Mouse (Mus musculus) midbrain, embryonic 14.5 days (tissue): Measurements from ENCODE around the gene Megf11. TPM values are rescaled to one million over a fixed set of nuclear protein-coding genes. Genes with fewer than 3 reads are reported as not detected.

Experiments used
- ATAC-seq: fragments of 200-750 bp; cut with Nextera tagmentation; 2 replicates; pipeline ENCODE4 v1.8.0; 2017; ENCODE audit warnings: moderate number of reproducible peaks, moderate library complexity; ENCODE audit not compliant: low FRiP score, low TSS enrichment
- DNase-seq: peaks from one replicate; pipeline ENCODE4 v3.0.0-alpha.2; 2015
- H3K27ac ChIP-seq: fragments of 300-500 bp; sonication (generic); replicated peaks from 2 replicates; pipeline ENCODE4 v1.5.1; 2014; ENCODE audit warnings: mild to moderate bottlenecking, low read depth, low read length, moderate library complexity
- H3K27me3 ChIP-seq: fragments of 300-500 bp; sonication (generic); 2 replicates; pipeline ENCODE4 v1.6.1; 2014; ENCODE audit warnings: low read length, control low read depth, mixed read lengths; ENCODE audit not compliant: control insufficient read depth, insufficient read depth
- H3K36me3 ChIP-seq: fragments of 300-500 bp; sonication (generic); 2 replicates; pipeline ENCODE4 v1.6.1; 2014; ENCODE audit warnings: low read length, control low read depth; ENCODE audit not compliant: control insufficient read depth, insufficient read depth
- H3K4me1 ChIP-seq: fragments of 300-500 bp; sonication (generic); 2 replicates; pipeline ENCODE4 v1.6.1; 2014; ENCODE audit warnings: mild to moderate bottlenecking, antibody characterized with exemption, low read length, control low read depth; ENCODE audit not compliant: control insufficient read depth, insufficient read depth
- H3K4me2 ChIP-seq: fragments of 300-500 bp; sonication (generic); 2 replicates; pipeline ENCODE4 v1.6.1; 2014; ENCODE audit warnings: mild to moderate bottlenecking, low read length, moderate library complexity
- H3K4me3 ChIP-seq: fragments of 300-500 bp; sonication (generic); replicated peaks from 2 replicates; pipeline ENCODE4 v1.5.1; 2014; ENCODE audit warnings: low read depth, low read length
- H3K9ac ChIP-seq: fragments of 300-500 bp; sonication (generic); replicated peaks from 2 replicates; pipeline ENCODE4 v1.6.1; 2014; ENCODE audit warnings: mild to moderate bottlenecking, low read length, moderate library complexity
- H3K9me3 ChIP-seq: fragments of 300-500 bp; sonication (generic); 2 replicates; pipeline ENCODE4 v1.6.1; 2016; ENCODE audit warnings: low read length, control low read depth, mixed read lengths; ENCODE audit not compliant: control insufficient read depth
- WGBS: fragments of 180-500 bp; shearing (Covaris S2); extraction: QIAGEN DNeasy Blood & Tissue Kit; methylation state at CpG from one replicate; pipeline ENCODE4 v1.1.7; 2014; 5-methylcytosine and 5-hydroxymethylcytosine counted together
- polyA plus RNA-seq: library from polyadenylated mRNA; unstranded; fragments of >200 nt; fragmentation: Nextera tagmentation; extraction: Ambion mirVana; gene quantifications from 2 replicates; pipeline ENCODE4 v1.2.1, GENCODE M21; 2014

Megf11 gene
- polyA plus RNA-seq, 1 experiment from 2014 or later = 18.6 TPM

DNA sequence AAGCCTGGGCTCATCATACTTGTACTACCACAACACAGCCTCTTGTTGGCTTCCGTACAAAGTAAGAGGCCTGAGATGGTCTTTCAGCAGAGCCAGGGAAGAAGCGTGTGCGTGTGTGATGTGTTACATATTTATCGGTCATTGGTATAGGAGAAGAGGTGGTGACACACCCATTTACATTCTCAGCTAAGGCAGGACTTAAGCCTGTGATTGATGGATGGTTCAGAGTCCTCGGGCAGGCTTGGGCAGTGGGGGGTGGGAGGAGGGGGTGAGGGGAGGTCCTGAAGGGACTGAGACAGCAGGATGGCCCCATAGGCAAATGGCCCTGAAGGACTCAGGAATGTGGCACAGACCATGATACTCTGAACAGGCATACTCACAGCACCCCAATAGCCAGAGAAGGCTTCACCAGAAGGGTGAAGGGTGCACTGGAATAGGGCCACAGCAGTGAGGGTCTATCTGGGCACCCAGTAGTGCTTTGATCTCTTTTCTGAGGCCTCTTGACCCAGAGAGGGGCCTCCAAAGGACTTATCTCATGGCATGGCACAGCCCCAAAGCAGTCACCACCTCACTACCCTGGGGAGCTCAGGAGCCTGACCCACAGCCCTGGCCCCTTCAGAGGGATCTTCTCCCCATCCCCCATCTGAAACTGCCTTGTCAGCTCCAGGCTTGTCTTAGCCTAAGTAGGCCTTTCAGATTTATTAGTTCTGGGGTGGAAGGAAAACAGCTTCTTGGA is 190.9 kb downstream of the Megf11 start:
- no peak overlapping the region for H3K4me3 ChIP-seq
- H3K36me3 ChIP-seq = no peaks in the 10 kb centered on the region
- no peak for DNase-seq
- H3K27ac ChIP-seq = no peak overlapping the region
- H3K9me3 ChIP-seq = no peaks in the 10 kb centered on the region
- no peak overlapping the region for H3K9ac ChIP-seq
- ATAC-seq = no peak
- peaks cover 9% of the 10 kb centered on the region; the same call in 1 of the 2 replicates for H3K4me1 ChIP-seq
- 72% methylated on average over 5 of the region's 5 CpGs for WGBS
- no peaks in the 10 kb centered on the region for H3K27me3 ChIP-seq
- H3K4me2 ChIP-seq = no peak overlapping the region

DNA sequence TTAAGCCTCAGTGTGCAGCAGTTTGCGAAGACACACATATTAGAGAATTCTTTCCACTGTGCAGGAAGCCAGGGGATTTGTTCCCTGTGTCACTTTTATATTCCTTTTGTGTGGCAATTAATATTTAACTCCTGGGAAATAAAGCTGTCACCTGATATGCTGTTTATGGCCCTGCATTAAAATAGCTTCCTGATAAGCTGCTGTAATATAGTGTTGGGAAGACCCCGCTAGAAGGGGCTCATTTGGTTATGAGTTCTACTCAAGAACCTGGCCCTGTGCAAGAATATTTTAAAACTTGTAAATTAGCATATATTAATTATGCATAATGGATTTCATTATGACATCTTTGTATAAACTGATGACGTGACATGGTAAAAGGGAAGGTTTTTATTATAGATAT is 191.7 kb downstream of the Megf11 start:
- no peak overlapping the region for H3K4me3 ChIP-seq
- peaks cover 9% of the 10 kb centered on the region; the same call in 1 of the 2 replicates for H3K4me1 ChIP-seq
- H3K27me3 ChIP-seq = no peaks in the 10 kb centered on the region
- no peaks in the 10 kb centered on the region for H3K36me3 ChIP-seq
- no peak for ATAC-seq
- no peak for DNase-seq
- no peak overlapping the region for H3K9ac ChIP-seq
- WGBS = 67% methylated on average over 3 of the region's 3 CpGs
- H3K4me2 ChIP-seq = no peak overlapping the region
- no peak overlapping the region for H3K27ac ChIP-seq
- no peaks in the 10 kb centered on the region for H3K9me3 ChIP-seq

DNA sequence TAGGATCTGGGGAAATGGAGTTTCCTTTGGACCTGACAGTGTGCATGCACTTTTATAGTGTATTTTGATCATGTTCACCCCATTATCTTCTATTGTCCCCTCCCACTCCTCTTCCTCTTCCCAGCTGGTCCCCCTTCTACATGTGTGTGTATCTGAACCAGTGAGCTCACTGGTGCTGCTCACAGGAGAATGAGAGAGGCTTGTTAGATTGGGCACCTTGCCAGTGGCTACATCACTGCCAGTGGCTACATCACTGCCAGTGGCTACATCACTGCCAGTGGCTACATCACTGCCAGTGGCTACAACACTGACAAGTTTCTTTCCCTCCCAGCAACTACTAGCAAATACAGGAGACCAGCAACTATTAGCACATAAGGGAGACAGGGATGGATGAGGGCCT is 192.6 kb downstream of the Megf11 start:
- H3K27ac ChIP-seq = no peak overlapping the region
- no peaks in the 10 kb centered on the region for H3K36me3 ChIP-seq
- no peak for ATAC-seq
- no peak overlapping the region for H3K9ac ChIP-seq
- peaks cover 9% of the 10 kb centered on the region; the same call in 1 of the 2 replicates for H3K4me1 ChIP-seq
- no peak overlapping the region for H3K4me3 ChIP-seq
- no peak for DNase-seq
- no peaks in the 10 kb centered on the region for H3K9me3 ChIP-seq
- no peaks in the 10 kb centered on the region for H3K27me3 ChIP-seq
- no peak overlapping the region for H3K4me2 ChIP-seq

DNA sequence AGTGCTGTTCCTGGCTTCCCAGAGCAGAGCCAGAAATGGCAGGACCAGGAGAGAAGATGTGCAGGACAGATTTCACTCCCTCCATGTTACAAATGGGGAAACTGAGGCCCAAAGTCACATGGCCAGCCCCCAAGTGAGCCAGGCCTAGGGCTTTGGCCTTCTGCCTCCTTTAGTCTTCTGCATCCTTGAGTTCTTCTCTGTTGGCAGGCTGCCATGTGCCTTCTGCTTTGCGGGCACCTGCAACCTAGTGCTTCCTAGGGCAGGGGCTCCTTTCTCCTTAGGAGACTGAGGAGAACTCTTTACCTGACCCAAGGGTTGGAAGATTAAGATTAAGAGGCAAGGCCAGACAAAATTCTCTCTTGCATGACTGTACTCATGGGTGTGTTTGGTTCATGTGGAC is 193.9 kb downstream of the Megf11 start:
- Histone ChIP-seq H3K4me2 (no peak overlapping the region), H3K27me3 (no peaks in the 10 kb centered on the region), H3K4me1 (peaks cover 9% of the 10 kb centered on the region; the same call in 1 of the 2 replicates), H3K9me3 (no peaks in the 10 kb centered on the region), H3K4me3 (no peak overlapping the region), H3K9ac (no peak overlapping the region), H3K27ac (no peak overlapping the region), H3K36me3 (no peaks in the 10 kb centered on the region)
- WGBS = 95% methylated on average over 1 of the region's 1 CpGs
- no peak for ATAC-seq
- no peak for DNase-seq

DNA sequence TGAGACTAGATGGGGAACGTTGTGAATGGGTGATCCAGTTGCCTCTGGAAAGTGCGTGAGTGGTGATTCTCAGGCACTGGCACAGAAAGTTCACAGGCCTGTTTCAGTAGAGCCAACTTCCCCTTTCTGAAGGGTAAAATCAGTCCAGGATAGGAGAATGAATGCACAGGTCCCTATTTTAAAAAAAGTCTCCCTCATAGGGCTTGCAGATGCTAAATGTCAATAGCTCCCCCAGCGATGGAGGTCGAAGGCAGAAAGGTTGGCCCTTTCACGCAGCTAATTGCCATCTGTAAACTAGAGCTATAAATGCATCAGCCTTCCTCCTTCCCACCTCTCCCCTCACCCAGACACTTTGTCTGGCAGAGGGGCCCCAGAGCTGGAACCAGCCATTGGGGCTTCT is 200.9 kb downstream of the Megf11 start:
- Histone ChIP-seq H3K4me1 (peaks cover 6% of the 10 kb centered on the region; the same call in 1 of the 2 replicates), H3K27ac (no peak overlapping the region), H3K9me3 (no peaks in the 10 kb centered on the region), H3K4me3 (no peak overlapping the region), H3K9ac (no peak overlapping the region), H3K4me2 (no peak overlapping the region), H3K27me3 (no peaks in the 10 kb centered on the region), H3K36me3 (no peaks in the 10 kb centered on the region)
- no peak for ATAC-seq
- 85% methylated on average over 5 of the region's 5 CpGs for WGBS
- no peak for DNase-seq

DNA sequence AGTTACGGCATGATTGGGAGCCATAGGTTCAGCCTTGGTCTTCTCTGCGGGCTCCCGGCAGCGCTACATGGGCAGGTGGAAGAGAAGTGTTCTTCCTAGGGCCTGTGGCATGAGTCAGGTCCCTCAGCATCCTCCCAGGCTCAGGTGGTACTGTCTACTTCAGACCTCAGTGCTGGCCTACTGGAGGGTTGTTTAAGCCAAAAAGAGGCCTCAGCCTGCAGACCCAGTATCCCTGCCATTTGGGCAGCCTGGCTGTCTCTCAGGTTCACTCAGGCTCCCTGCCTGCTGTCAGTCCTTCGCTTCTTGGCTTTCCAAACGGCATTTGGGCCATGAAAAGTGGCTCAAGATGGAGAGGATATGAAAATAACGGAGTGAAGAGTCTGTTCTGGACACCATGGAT is 202.6 kb downstream of the Megf11 start:
- no peak for ATAC-seq
- H3K27me3 ChIP-seq = no peaks in the 10 kb centered on the region
- no peak overlapping the region for H3K27ac ChIP-seq
- no peak overlapping the region for H3K4me2 ChIP-seq
- H3K4me1 ChIP-seq = peaks cover 6% of the 10 kb centered on the region; the same call in 1 of the 2 replicates
- H3K9ac ChIP-seq = no peak overlapping the region
- WGBS = 89% methylated on average over 7 of the region's 7 CpGs
- DNase-seq = no peak
- no peak overlapping the region for H3K4me3 ChIP-seq
- H3K9me3 ChIP-seq = no peaks in the 10 kb centered on the region
- H3K36me3 ChIP-seq = no peaks in the 10 kb centered on the region

DNA sequence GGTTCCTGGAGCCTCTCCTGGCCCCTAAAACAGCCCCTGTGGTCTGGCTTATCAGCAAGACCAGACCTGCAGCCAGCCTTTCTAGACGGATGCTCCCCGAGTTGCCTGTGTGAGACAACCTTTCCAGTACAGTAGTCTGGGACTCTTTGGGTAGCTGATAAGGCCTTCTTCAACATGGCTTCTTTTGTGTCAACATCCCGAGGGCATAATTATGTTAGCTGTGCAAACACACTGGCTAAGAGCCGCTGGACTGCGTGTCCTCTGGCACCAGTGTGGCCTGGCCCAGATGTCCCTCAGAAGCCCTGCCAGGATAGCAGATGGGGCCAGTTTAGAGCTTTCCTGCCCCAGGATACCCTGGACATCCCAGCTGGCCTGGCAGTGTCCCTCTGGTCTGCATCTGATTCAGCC is 205.2 kb downstream of the Megf11 start:
- Histone ChIP-seq H3K4me1 (peaks cover 15% of the 10 kb centered on the region; the same call in 1 of the 2 replicates), H3K4me3 (no peak overlapping the region), H3K27me3 (no peaks in the 10 kb centered on the region; the same call in 1 of the 2 replicates), H3K36me3 (no peaks in the 10 kb centered on the region), H3K4me2 (no peak overlapping the region), H3K9ac (no peak overlapping the region), H3K9me3 (no peaks in the 10 kb centered on the region), H3K27ac (0 out of 2 replicates have a peak overlapping the region, but pooled peaks have one; percentile 3)
- DNase-seq = peak; percentile 42
- no peak for ATAC-seq
- 54% methylated on average over 5 of the region's 5 CpGs for WGBS

DNA sequence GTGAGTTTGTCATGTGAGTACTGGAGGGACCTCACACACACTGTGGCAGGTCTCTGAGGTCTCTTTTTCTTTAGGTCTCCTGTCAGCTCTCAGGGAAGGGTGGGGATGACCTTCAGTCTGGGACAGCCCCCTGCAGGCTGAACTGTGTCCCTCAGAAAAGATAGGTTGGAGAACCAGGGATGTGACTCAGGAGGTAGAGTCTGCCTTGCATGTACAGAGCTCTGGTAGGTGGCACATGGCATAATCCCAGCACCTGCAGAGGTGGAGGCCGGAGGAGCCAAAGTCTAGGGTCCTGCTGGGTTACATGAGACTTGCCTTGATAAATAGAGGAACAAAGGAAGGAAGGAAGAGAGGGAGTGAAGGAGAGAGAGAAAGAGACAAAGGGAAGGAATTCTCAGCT is 206.0 kb downstream of the Megf11 start:
- 89% methylated on average over 1 of the region's 1 CpGs for WGBS
- Histone ChIP-seq H3K36me3 (no peaks in the 10 kb centered on the region), H3K4me2 (no peak overlapping the region), H3K4me3 (no peak overlapping the region), H3K9me3 (no peaks in the 10 kb centered on the region), H3K27me3 (no peaks in the 10 kb centered on the region; the same call in 1 of the 2 replicates), H3K9ac (no peak overlapping the region), H3K4me1 (peaks cover 15% of the 10 kb centered on the region; the same call in 1 of the 2 replicates), H3K27ac (no peak overlapping the region)
- ATAC-seq = no peak
- DNase-seq = no peak

DNA sequence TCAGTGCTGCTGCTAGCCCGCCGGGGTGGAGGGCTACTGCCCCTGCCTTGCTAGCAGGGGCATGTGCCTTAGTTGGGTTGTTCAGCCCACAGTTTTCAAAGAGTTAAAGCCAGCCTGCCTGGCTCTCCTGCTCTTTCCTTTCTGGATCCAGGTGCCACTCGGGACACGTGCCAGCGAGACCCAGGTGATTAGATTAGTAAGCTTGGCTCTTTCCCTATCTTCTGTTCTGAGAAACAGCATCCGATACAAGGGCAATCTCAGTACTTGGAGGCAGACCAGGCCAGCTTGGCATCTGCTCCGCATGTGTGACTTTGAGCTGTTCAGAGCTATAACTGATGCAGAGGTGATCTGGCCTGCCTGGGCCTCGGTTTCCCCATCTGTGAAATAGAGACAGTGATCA is 209.0 kb downstream of the Megf11 start:
- ATAC-seq (no peak), DNase-seq (no peak)
- no peaks in the 10 kb centered on the region for H3K36me3 ChIP-seq
- no peaks in the 10 kb centered on the region; the same call in 1 of the 2 replicates for H3K27me3 ChIP-seq
- no peak overlapping the region for H3K27ac ChIP-seq
- no peaks in the 10 kb centered on the region for H3K9me3 ChIP-seq
- no peak overlapping the region for H3K9ac ChIP-seq
- H3K4me2 ChIP-seq = no peak overlapping the region
- H3K4me1 ChIP-seq = peaks cover 15% of the 10 kb centered on the region; the same call in 1 of the 2 replicates
- H3K4me3 ChIP-seq = no peak overlapping the region
- 65% methylated on average over 8 of the region's 8 CpGs for WGBS
